Mouse (Mus musculus) mesoderm, embryonic 11.5 days (tissue): ENCODE measurements around the gene Ubb.
A peak's percentile ranks its signal among the peaks of the same experiment; 100 is the strongest.

Source experiments
- DNase-seq: peaks from one replicate; pipeline ENCODE4 v3.0.0-alpha.2; 2012; ENCODE audit warnings: low read depth, low spot score

Gene Ubb

DNA sequence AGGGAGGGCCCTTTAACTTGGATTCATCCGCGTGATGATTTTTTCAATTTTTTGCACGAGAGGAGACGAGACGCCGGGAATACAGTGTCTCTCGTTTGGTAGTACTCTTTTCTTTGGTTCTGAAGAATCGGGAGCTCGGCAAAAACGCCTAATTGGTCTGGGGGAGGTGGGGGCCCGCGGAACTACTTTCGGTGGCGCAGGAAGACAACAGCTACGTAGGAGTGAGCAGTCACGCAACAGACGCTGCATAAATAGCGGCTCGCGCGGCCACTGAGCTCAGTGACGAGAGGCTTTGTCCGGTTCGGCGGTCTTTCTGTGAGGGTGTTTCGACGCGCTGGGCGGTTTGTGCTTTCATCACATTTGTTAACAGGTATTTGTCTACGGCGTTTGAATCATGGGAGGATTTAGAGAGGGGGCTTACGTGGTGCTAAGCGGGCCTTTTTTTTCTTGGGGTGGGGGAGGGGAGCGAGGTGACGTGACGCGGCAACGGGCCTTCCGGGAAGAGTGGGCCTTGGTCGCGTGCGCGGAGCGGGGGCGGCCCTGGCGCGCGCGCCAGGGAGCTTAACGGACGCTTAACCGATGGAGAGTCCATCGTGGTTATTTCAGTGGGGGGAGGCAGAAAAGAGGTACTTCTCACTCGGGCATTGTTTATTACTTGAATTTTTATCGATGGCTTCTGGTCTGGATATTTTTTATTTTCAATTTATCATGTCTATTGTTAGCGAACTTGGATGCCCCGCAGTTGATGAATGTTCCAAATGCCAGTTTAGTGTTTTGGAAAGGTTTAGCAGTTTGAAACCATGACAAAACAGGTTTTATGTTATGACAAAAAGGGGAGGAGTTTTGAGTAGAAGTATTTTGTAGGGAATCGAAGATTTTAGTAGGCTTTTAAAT, 502 bp downstream of the Ubb start:
- peak; percentile 90 for DNase-seq

GRCm38 (mm10) chr11:62553186-62553585, 2.2 kb downstream of the Ubb start:
- DNase-seq: no peak

- DNase-seq: no peak
Measured at GRCm38 (mm10) chr11:62553633-62554032, 2.7 kb downstream of the Ubb start.

GRCm38 (mm10) chr11:62554163-62554855, 3.3 kb downstream of the Ubb start:
- DNase-seq: no peak

DNA sequence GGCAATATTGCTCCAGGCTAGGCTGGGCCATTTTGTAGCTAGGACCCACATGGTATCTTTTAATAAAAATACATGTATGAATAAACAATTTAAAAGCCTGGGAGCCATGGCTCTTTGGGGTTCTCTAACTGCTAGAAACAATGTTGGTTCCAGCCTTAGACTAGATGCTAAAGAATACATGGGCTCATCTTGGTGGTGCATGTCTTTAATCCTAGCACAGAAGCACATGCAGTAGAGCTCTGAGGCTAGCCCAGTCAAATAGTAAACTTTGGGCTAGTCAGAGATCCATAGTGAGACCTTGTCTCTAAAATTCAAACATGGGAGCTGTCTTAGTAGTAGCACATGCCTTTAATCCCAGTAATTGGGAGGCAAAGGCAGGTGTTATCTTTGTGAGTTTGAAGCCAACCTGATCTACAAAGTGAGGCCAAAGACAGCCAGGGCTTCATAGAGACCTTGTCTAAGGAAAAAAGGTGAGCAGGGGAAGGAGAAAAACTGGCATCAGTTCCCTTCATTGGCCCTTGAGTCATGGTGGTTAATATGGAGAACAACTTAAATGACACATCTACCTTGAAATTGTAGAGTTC, 4.1 kb downstream of the Ubb start:
- DNase-seq: no peak

- no peak for DNase-seq
Measured at GRCm38 (mm10) chr11:62555896-62556412, 5.0 kb downstream of the Ubb start.

- DNase-seq: no peak
Measured at GRCm38 (mm10) chr11:62557205-62557604, 6.2 kb downstream of the Ubb start.

DNA sequence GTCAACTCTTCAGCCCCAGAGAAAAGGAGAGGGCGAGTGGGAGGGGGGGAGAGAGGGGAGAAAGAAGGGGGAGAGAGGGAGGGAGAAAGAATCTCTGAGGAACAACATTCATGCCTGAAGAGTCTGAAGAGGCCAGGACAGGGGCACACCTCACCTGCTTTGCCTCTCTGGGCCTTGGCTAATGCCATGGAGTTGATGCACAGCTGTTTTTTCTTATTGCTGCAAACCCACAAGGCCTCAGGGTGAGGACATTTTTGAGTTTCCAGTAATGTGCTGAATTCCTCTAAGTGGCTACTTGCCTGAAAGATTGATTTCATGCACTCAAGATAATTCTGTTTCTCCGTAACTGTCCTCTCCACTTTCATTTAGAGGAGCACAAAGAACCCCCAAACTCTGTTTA, 7.2 kb downstream of the Ubb start:
- no peak for DNase-seq

GRCm38 (mm10) chr11:62558961-62559646, 8.1 kb downstream of the Ubb start:
- no peak for DNase-seq

- no peak for DNase-seq
Measured at GRCm38 (mm10) chr11:62560463-62561016, 9.6 kb downstream of the Ubb start.

GRCm38 (mm10) chr11:62563590-62563989, 12.6 kb downstream of the Ubb start:
- no peak for DNase-seq

DNA sequence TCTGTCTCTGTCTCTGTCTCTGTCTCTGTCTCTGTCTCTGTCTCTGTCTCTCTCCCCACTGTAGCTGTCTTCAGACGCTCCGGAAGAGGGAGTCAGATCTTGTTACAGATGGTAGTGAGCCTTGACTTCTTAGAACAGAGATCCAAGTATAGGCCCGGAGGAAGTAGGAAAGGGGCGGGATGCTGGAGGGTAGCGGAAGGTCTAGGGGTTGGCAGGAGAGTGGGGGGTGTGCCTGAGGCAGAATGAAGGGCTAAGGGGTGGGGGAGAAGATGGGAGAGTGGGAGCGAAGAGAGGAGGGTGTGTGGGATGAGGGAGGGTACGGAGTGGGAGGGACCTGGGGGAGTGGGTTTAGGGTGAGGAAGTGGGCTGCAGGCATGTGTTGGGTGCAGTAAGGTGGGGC, 14.8 kb downstream of the Ubb start:
- no peak for DNase-seq

DNA sequence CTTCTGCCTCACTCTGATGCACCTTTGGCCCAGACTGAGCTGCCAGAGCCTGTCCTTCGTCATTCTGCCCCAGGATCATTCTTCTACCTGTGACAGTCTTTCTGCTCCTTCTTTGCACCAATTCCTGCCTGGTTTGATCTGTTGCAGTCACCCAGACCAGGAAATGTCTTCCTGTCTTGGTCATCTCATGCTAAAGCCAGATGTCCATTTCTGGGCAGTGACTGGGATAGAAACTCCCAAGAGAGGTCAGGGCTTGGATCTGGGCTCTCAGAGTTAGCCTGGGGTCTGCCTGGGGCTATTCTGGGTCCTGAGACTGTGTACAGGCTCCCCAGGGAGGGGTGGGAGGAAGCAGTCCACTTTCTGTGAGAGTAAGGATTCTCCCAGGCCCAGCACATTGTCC, 15.2 kb downstream of the Ubb start:
- DNase-seq: no peak

DNA sequence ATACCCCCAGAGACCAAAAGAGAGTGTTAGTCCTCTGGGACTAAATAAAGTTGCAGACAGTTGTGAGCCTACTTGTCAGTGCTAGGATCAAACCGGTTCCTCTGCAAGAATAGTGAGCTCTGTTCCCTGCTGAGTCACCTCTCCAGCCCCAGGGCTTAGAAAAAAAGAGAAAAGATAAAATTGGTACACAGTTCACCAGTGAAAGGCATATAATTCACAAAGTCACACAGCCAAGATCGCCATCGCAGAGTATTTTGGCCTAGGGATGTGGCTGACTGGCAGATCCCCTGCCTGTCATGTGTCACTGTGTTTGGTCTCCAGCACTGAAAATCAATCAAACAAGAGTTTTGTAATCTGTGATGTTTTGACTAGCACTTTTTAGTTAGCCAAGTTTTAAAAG, 17.3 kb downstream of the Ubb start:
- no peak for DNase-seq

- no peak for DNase-seq
Measured at GRCm38 (mm10) chr11:62573959-62574702, 23.2 kb downstream of the Ubb start, which contains the start of gene Trpv2. Gene Trpv2 (plus strand): TSS chr11:62574486.

DNA sequence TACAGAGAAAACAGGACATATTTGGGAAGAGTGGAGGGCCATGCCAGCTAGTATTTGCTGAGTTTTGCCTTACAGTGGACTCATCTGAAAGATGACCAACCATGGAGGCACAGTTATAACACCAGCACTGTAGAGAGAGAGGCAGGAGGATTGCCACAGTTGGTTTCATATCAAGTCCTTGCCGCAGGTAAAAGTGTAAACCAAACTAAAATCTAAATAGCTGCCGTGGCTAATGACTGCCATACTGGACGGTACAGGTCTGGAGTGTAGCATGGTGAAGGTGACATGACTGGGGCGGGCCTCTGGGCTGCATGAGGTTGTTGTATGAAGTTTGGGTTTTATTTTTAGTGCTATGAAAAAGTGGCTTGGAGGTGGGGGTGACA, 23.7 kb downstream of the Ubb start:
- DNase-seq: no peak

- peak; percentile 90 for DNase-seq
Measured at GRCm38 (mm10) chr11:62575297-62575658, 24.3 kb downstream of the Ubb start.

DNA sequence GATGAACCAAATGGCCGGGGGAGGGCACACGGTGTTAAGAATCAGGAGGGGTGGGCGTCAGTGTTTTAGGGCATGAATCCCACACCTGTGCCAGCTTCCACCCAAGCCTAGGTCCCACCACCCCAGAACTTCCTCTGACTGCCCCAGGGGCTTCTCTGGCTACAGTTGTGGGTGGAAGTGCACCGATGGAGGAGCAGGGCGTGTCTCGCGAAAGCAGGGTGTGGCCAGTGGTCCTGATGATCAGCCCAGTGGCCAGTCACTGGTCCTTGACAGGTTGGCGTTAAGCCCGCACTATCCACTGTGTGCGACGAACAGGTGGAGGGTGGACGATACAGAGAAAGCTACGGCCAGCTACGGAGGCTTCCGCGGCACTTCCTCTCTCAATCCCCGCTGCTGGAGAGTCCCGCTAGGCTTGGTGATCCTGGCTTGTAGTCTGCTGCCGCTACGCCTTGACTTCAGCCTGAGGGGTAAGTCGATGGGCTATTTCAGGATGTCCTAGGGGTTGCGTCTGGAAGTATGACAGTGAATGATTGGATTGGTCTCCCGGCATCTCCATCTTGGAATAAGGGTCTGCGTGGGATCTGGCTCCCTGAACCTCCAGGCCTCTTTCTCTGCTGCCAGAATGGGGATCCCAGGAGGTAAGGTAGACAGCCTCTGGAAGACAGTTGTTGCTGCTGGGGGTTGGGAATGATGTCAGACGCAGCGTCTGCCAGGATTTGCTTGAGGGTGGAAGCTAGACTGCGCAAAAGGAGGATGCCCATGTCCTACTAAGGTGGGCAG, 24.9 kb downstream of the Ubb start:
- DNase-seq: no peak

GRCm38 (mm10) chr11:62576530-62577152, 25.7 kb downstream of the Ubb start:
- DNase-seq: no peak

DNA sequence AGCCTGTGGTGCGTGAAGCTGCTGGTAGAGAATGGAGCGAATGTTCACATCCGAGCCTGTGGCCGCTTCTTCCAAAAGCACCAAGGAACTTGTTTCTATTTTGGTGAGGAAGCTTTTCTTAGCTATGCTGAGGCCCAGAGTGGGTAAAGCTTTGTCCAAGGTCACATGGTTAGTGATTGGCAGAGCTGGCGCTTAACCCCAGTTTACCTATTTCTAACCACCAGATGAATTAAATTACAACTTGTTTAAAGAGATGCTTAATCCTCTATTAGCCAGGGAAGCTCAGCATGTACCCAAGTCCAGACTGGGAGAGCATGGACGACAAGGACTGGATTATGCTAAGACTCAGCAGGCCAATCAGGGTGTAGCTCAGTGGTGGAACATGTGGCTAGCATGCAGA, 32.1 kb downstream of the Ubb start:
- DNase-seq: no peak
